Mouse (Mus musculus) kidney, embryonic 16.5 days (tissue): ENCODE data around the gene Tsg101. TPM values are rescaled to one million over a fixed set of nuclear protein-coding genes. Genes with fewer than 3 reads are reported as not detected.
"Not testable (repeated sequence)": the region's sequence is repeated elsewhere in the genome, so short reads cannot be mapped to it uniquely, and the experiment has no call there.

Experiments used
- ATAC-seq: fragments of 200-750 bp; cut with Nextera tagmentation; 2 replicates; pipeline ENCODE4 v1.8.0; 2017; ENCODE audit warnings: moderate TSS enrichment; ENCODE audit not compliant: low FRiP score, low TSS enrichment
- H3K27ac ChIP-seq: fragments of 300-500 bp; sonication (generic); 2 replicates; pipeline ENCODE4 v1.5.1; 2014; ENCODE audit warnings: low read length
- H3K27me3 ChIP-seq: fragments of 300-500 bp; sonication (generic); 2 replicates; pipeline ENCODE4 v1.6.1; 2014; ENCODE audit warnings: low read length, control low read depth, mixed read lengths; ENCODE audit not compliant: insufficient read depth
- H3K36me3 ChIP-seq: fragments of 300-500 bp; sonication (generic); 2 replicates; pipeline ENCODE4 v1.6.1; 2014; ENCODE audit warnings: low read length, control low read depth, mixed read lengths; ENCODE audit not compliant: insufficient read depth
- H3K4me1 ChIP-seq: fragments of 300-500 bp; sonication (generic); 2 replicates; pipeline ENCODE4 v1.6.1; 2014; ENCODE audit warnings: low read length, control low read depth, mixed read lengths; ENCODE audit not compliant: insufficient read depth
- H3K4me2 ChIP-seq: fragments of 300-500 bp; sonication (generic); replicated peaks from 2 replicates; pipeline ENCODE4 v1.6.1; 2014; ENCODE audit warnings: low read depth, low read length
- H3K4me3 ChIP-seq: fragments of 300-500 bp; sonication (generic); 2 replicates; pipeline ENCODE4 v1.5.1; 2014; ENCODE audit warnings: mild to moderate bottlenecking, low read length
- H3K9ac ChIP-seq: fragments of 300-500 bp; sonication (generic); replicated peaks from 2 replicates; pipeline ENCODE4 v1.6.1; 2014; ENCODE audit warnings: low read length
- H3K9me3 ChIP-seq: fragments of 300-500 bp; sonication (generic); 2 replicates; pipeline ENCODE4 v1.6.1; 2016; ENCODE audit warnings: low read length, control low read depth
- WGBS: fragments of 180-500 bp; shearing (Covaris S2); extraction: QIAGEN DNeasy Blood & Tissue Kit; methylation state at CpG from one replicate; pipeline ENCODE4 v1.1.7; 2014; 5-methylcytosine and 5-hydroxymethylcytosine counted together
- polyA plus RNA-seq: library from polyadenylated mRNA; unstranded; fragments of >200 nt; fragmentation: Nextera tagmentation; extraction: Ambion mirVana; gene quantifications from 2 replicates; pipeline ENCODE4 v1.2.1, GENCODE M21; 2015

The Tsg101 gene
- polyA plus RNA-seq, 1 experiment from 2014 or later = 163 TPM

- Histone ChIP-seq H3K4me3 (no peak overlapping the region), H3K4me2 (no peak overlapping the region), H3K27ac (no peak overlapping the region), H3K4me1 (no peaks in the 10 kb centered on the region), H3K27me3 (no peaks in the 10 kb centered on the region), H3K9me3 (no peaks in the 10 kb centered on the region), H3K9ac (no peak overlapping the region), H3K36me3 (peaks cover 21% of the 10 kb centered on the region)
- 95% methylated on average over 3 of the region's 3 CpGs for WGBS
- ATAC-seq = no peak
Measured at GRCm38 (mm10) chr7:46931370-46931769, 11.6 kb upstream of the Tsg101 start.

GRCm38 (mm10) chr7:46928291-46928690 lies 8.5 kb upstream of the Tsg101 start:
- no peaks in the 10 kb centered on the region for H3K27me3 ChIP-seq
- no peaks in the 10 kb centered on the region for H3K9me3 ChIP-seq
- no peak for ATAC-seq
- no peak overlapping the region for H3K27ac ChIP-seq
- H3K4me2 ChIP-seq = no peak overlapping the region
- WGBS = 93% methylated on average over 5 of the region's 5 CpGs
- H3K4me3 ChIP-seq = no peak overlapping the region
- no peak overlapping the region for H3K9ac ChIP-seq
- H3K4me1 ChIP-seq = no peaks in the 10 kb centered on the region
- H3K36me3 ChIP-seq = peaks cover 18% of the 10 kb centered on the region

DNA sequence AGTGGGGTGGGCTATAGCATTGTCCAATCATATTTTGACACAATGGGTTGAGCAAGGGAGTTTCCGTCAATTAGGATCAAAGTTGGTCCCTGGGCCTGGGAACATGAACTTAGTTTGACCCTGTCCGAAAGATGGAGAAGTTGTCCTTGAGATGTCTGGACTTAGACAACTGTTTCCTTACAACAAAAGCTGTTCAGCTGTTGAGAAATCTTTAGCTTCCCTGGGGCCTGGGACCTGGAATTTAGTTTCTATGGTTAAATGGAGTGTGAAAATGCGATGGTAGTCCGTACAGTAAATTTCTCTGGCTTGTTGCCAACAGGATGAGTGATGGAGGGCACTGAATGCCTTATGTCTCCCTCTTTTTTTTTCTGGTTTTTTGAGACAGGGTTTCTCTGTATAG lies 2.3 kb upstream of the Tsg101 start:
- 61% methylated on average over 4 of the region's 4 CpGs for WGBS
- no peak overlapping the region for H3K4me2 ChIP-seq
- H3K4me3 ChIP-seq = no peak overlapping the region
- H3K9me3 ChIP-seq = no peaks in the 10 kb centered on the region
- H3K27ac ChIP-seq = no peak overlapping the region
- no peak overlapping the region for H3K9ac ChIP-seq
- no peaks in the 10 kb centered on the region for H3K36me3 ChIP-seq
- H3K4me1 ChIP-seq = peaks cover 19% of the 10 kb centered on the region
- no peak for ATAC-seq
- no peaks in the 10 kb centered on the region for H3K27me3 ChIP-seq

DNA sequence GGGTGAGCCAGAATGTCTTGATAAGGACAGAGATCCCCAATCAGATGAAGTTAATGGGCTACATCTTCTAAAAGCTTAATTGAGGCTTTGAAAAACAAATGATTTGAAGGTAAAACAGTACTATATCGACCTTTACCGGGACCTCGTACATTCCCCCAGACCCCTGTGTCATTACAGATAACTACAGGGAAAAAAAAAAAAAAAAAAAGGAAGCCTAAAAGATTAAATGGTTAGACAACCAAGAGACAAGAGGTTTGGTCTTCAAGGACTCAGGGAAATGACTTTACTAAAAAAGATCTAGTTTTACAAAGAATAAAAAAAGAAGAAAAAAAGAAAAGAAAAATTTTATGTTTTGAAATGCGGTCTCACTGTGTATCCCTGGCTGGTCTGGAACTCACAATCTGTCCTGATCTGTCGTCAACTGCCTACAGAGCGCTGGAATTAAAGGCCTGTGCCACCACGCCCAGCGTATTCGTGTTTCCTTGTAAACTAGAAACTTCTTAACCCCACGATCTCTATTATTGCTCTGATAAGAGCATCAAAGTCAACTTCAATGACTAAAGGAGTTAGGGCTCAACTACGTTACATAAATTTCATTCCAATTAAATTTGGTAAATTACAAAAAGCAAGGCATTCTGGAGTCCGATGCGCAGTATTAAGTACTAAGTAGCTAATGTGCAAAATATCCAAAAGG lies 944 bp downstream of the Tsg101 start:
- WGBS = 11% methylated on average over 13 of the region's 13 CpGs
- H3K27ac ChIP-seq = peak overlapping the region; percentile 97; the same call in 1 of the 2 replicates
- H3K9me3 ChIP-seq = no peaks in the 10 kb centered on the region
- H3K36me3 ChIP-seq = no peaks in the 10 kb centered on the region
- H3K4me3 ChIP-seq = peak overlapping the region; percentile 81
- peaks cover 19% of the 10 kb centered on the region for H3K4me1 ChIP-seq
- H3K4me2 ChIP-seq = peak overlapping the region; percentile 73
- no peaks in the 10 kb centered on the region for H3K27me3 ChIP-seq
- peak overlapping the region; percentile 96 for H3K9ac ChIP-seq
- no peak for ATAC-seq

DNA sequence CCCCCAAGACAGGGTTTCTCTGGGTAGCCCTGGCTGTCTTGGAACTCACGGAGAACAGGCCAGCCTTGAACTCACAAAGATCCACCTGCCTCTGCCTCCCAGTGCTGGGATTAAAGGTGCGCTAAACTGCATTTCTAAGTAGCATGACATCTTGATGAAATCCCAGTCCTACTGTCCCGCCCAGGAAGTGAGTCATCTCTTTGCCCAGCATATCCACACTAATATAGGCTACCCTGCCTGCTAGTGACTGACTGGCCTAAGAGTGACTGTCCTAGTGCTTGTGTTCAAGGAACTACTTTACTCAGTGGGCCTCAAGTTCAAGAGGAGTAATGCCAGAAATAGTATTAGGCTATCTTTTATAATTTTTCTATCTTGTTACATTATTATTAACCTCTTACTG lies 3.4 kb downstream of the Tsg101 start:
- H3K27me3 ChIP-seq = no peaks in the 10 kb centered on the region
- no peak overlapping the region for H3K4me3 ChIP-seq
- no peaks in the 10 kb centered on the region for H3K9me3 ChIP-seq
- H3K27ac ChIP-seq = no peak overlapping the region
- 88% methylated on average over 3 of the region's 3 CpGs for whole genome bisulfite sequencing
- no peak overlapping the region for H3K4me2 ChIP-seq
- ATAC-seq = no peak
- peaks cover 12% of the 10 kb centered on the region for H3K36me3 ChIP-seq
- peaks cover 19% of the 10 kb centered on the region for H3K4me1 ChIP-seq
- H3K9ac ChIP-seq = no peak overlapping the region

DNA sequence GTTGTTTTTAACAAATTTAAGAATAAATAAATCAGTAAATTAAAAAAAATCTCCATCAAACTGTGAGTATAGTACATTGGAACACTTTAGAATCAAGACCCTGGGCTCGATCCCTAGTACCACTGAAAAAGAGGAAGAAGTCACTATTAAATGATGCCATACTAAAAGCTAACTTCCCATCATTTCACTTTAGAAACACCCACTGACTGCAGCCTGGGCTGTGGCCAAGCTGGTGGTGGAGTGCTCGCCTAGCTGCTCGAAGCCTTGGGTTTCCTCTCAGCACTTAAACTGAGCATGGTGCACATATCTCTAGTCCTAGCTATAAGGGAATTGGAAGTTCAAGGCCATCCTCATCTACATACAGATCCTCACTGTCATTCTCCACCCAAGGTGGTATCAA lies 8.5 kb downstream of the Tsg101 start:
- Histone ChIP-seq H3K4me1 (no peaks in the 10 kb centered on the region), H3K9me3 (no peaks in the 10 kb centered on the region), H3K4me3 (no peak overlapping the region), H3K27me3 (no peaks in the 10 kb centered on the region), H3K36me3 (peaks cover 56% of the 10 kb centered on the region), H3K4me2 (no peak overlapping the region), H3K27ac (no peak overlapping the region), H3K9ac (no peak overlapping the region)
- WGBS = 95% methylated on average over 3 of the region's 3 CpGs
- no peak for ATAC-seq

GRCm38 (mm10) chr7:46899343-46899742 lies 20.4 kb downstream of the Tsg101 start:
- Histone ChIP-seq H3K27me3 (no peaks in the 10 kb centered on the region), H3K4me1 (no peaks in the 10 kb centered on the region), H3K27ac (no peak overlapping the region), H3K4me3 (no peak overlapping the region), H3K9ac (no peak overlapping the region), H3K36me3 (peaks cover 52% of the 10 kb centered on the region), H3K9me3 (no peaks in the 10 kb centered on the region), H3K4me2 (no peak overlapping the region)
- WGBS = 91% methylated on average over 3 of the region's 3 CpGs
- ATAC-seq = no peak

DNA sequence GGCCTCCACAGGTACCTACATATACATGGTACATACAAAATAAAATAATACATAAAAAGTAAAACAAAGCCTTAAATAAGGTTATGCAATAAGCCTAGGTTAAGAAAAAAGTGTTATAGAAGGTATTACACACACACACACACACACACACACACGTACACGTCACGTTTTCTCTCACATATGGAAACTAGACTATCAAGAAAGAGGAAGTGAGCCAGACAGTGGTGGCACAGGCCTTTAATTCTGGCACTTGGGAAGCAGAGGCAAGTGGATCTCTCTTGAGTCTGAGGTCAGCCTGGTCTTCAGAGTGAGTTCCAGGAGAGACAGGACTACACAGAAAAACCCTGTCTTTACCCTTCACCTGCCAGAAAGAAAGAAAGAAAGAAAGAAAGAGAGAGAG lies 24.3 kb downstream of the Tsg101 start:
- WGBS = 93% methylated on average over 3 of the region's 3 CpGs
- H3K36me3 ChIP-seq = peaks cover 68% of the 10 kb centered on the region

DNA sequence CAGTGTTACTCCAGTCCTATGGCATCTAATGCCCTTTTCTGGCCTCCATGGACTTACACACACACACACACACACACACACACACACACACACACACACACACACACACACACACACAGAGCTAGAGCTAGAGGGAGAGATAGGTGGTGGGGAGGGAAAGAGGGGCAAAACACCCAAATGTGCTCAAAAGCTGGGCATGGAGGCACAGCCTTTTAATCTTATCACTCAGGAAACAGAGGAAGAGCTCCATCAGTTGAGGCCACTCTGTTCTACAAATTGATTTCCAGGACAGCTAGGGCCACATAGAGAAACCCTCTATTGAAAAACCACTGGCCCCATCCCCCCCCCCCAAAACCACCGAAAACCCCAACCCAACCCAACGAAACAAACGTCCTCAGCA lies 36.5 kb downstream of the Tsg101 start:
- Histone ChIP-seq H3K9me3 (no peaks in the 10 kb centered on the region), H3K27me3 (no peaks in the 10 kb centered on the region), H3K4me1 (no peaks in the 10 kb centered on the region), H3K4me3 (no peak overlapping the region), H3K9ac (no peak overlapping the region), H3K36me3 (peaks cover 39% of the 10 kb centered on the region), H3K4me2 (no peak overlapping the region), H3K27ac (no peak overlapping the region)
- WGBS = 92% methylated on average over 3 of the region's 3 CpGs
- ATAC-seq = no peak

More for the DNA sequence above, 24.3 kb downstream of the Tsg101 start:
- H3K4me2 ChIP-seq = no peak overlapping the region
- no peak overlapping the region for H3K9ac ChIP-seq
- H3K9me3 ChIP-seq = no peaks in the 10 kb centered on the region
- H3K27ac ChIP-seq = no peak overlapping the region
- H3K4me1 ChIP-seq = no peaks in the 10 kb centered on the region
- no peak overlapping the region for H3K4me3 ChIP-seq
- no peaks in the 10 kb centered on the region for H3K27me3 ChIP-seq
- no peak for ATAC-seq

DNA sequence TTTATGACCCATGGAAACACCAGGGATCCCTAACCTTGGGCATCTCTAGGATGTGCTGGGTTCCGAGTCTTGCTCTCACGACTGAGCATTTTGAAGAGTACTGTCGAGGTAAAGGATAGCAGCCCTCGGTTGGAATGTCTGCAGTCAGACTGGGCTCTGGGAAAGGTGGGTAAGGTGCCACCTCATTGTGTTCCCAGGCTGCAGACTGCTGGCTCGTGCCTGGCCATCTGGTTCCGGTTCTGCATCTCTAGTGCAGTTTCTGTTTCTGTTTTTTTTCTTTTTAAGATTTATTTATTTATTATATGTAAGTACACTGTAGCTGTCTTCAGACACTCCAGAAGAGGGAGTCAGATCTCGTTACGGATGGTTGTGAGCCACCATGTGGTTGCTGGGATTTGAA lies 37.8 kb downstream of the Tsg101 start:
- H3K36me3 ChIP-seq = peaks cover 25% of the 10 kb centered on the region
- not testable (repeated sequence) for ATAC-seq, H3K4me3 ChIP-seq, H3K4me1 ChIP-seq, H3K27me3 ChIP-seq, H3K9ac ChIP-seq, H3K9me3 ChIP-seq, H3K4me2 ChIP-seq, H3K27ac ChIP-seq
- 86% methylated on average over 7 of the region's 8 CpGs for WGBS
